Mouse (Mus musculus) CH12.LX (cell line): Measurements from ENCODE around the gene Prss27.

Source experiments
- CTCF ChIP-seq, 2 experiments: IDR thresholded peaks in 1 of 2; conservative IDR thresholded peaks in 1 of 2; 2 replicates each; pipeline ENCODE4 v1.5.1; 2011 to 2012; ENCODE audit warnings: low read depth in 2 of 2, low read length in 2 of 2, improper control_type of control experiment in 1 of 2, inconsistent platforms in 1 of 2, mild to moderate bottlenecking in 1 of 2, moderate library complexity in 1 of 2
- JUND ChIP-seq: conservative IDR thresholded peaks from 2 replicates; pipeline ENCODE4 v1.6.1; 2011; ENCODE audit warnings: low read depth, low read length, improper control_type of control experiment
- RCOR1 ChIP-seq: conservative IDR thresholded peaks from 2 replicates; pipeline ENCODE4 v1.6.1; 2012; ENCODE audit warnings: low read depth, mild to moderate bottlenecking, inconsistent platforms, low read length, improper control_type of control experiment

- no peak for TF ChIP-seq CTCF (conservative IDR thresholded peaks at IDR 0.05 in 1 of 2, IDR thresholded peaks at IDR 0.05 in 1 of 2; ENCODE audit: low read depth in 2 of 2, low read length in 2 of 2)
- TF ChIP-seq JUND, result no peak
- TF ChIP-seq RCOR1, result no peak
Observed at GRCm38 (mm10) chr17:24056636-24057625, 19.0 kb downstream of the Prss27 start.
